Mouse (Mus musculus) MEL (cell line): Measurements from ENCODE around the gene Rp9. TPM values are rescaled to one million over a fixed set of nuclear protein-coding genes. Genes with fewer than 3 reads are reported as not detected.

Experiments used
- DNase-seq: peaks from one replicate; pipeline ENCODE4 v3.0.0; 2011; ENCODE audit warnings: low read depth, low spot score
- H3K27ac ChIP-seq: 2 replicates; pipeline ENCODE4 v1.5.1; 2012; ENCODE audit warnings: low read depth, mild to moderate bottlenecking, control low read depth, low read length, moderate library complexity; ENCODE audit not compliant: control insufficient read depth
- H3K27me3 ChIP-seq, 2 experiments: fragments of 150-350 bp in 1 of 2; sonication (generic) in 1 of 2; 2 replicates each; pipeline ENCODE4 v1.6.1; 2012; ENCODE audit warnings: low read length in 2 of 2, mild to moderate bottlenecking in 2 of 2, improper control_type of control experiment in 1 of 2, moderate library complexity in 1 of 2; ENCODE audit not compliant: insufficient read depth in 2 of 2, control insufficient read depth in 1 of 2
- H3K36me3 ChIP-seq, 2 experiments: 2 replicates each; pipeline ENCODE4 v1.6.1; 2012 to 2014; ENCODE audit warnings: low read length in 2 of 2, improper control_type of control experiment in 1 of 2, inconsistent platforms in 1 of 2, mild to moderate bottlenecking in 1 of 2; ENCODE audit not compliant: insufficient read depth in 2 of 2, control insufficient read depth in 1 of 2
- H3K4me1 ChIP-seq, 2 experiments: fragments of 150-350 bp in 1 of 2; sonication (generic) in 1 of 2; 2 replicates each; pipeline ENCODE4 v1.6.1; 2012; ENCODE audit warnings: low read length in 2 of 2, improper control_type of control experiment in 1 of 2, mild to moderate bottlenecking in 1 of 2; ENCODE audit not compliant: insufficient read depth in 2 of 2, control insufficient read depth in 1 of 2
- H3K4me3 ChIP-seq, 2 experiments: fragments of 150-350 bp in 1 of 2; sonication (generic) in 1 of 2; 2 replicates each; pipeline ENCODE4 v1.5.1; 2012; ENCODE audit warnings: low read depth in 2 of 2, low read length in 2 of 2, mild to moderate bottlenecking in 2 of 2, moderate library complexity in 2 of 2, control low read depth in 1 of 2, improper control_type of control experiment in 1 of 2; ENCODE audit not compliant: control insufficient read depth in 1 of 2, insufficient read depth in 1 of 2
- H3K79me2 ChIP-seq: 2 replicates; pipeline ENCODE4 v1.6.1; 2012; ENCODE audit warnings: mild to moderate bottlenecking, low read length, moderate library complexity; ENCODE audit not compliant: control insufficient read depth, poor library complexity, insufficient read depth
- H3K9ac ChIP-seq: 2 replicates; pipeline ENCODE4 v1.6.1; 2012; ENCODE audit warnings: low read depth, mild to moderate bottlenecking, control low read depth, low read length, moderate library complexity; ENCODE audit not compliant: control insufficient read depth, poor library complexity, severe bottlenecking
- H3K9me3 ChIP-seq: fragments of 150-350 bp; sonication (generic); replicated peaks from 2 replicates; pipeline ENCODE4 v1.6.1; 2012; ENCODE audit warnings: mild to moderate bottlenecking, low read length, improper control_type of control experiment, moderate library complexity; ENCODE audit not compliant: insufficient read depth
- CHD1 ChIP-seq: IDR thresholded peaks from 2 replicates; pipeline ENCODE4 v1.6.1; 2012; ENCODE audit warnings: low read depth, mild to moderate bottlenecking, inconsistent platforms, low read length, improper control_type of control experiment
- CHD2 ChIP-seq: IDR thresholded peaks from 2 replicates; pipeline ENCODE4 v1.6.1; 2011; ENCODE audit warnings: low read length, improper control_type of control experiment
- E2F4 ChIP-seq: IDR thresholded peaks from 2 replicates; pipeline ENCODE4 v1.6.1; 2011; ENCODE audit warnings: low read depth, low read length, improper control_type of control experiment, borderline replicate concordance
- ELF1 ChIP-seq: IDR thresholded peaks from 2 replicates; pipeline ENCODE4 v1.6.1; 2014; ENCODE audit warnings: low read depth, mild to moderate bottlenecking, inconsistent platforms, low read length, improper control_type of control experiment, moderate library complexity
- EP300 ChIP-seq, 2 experiments: IDR thresholded peaks; 2 replicates each; pipeline ENCODE4 v1.6.1; 2011; ENCODE audit warnings: improper control_type of control experiment in 2 of 2, low read length in 2 of 2, low read depth in 1 of 2, mild to moderate bottlenecking in 1 of 2
- ETS1 ChIP-seq: IDR thresholded peaks from 2 replicates; pipeline ENCODE4 v1.6.1; 2012; ENCODE audit warnings: low read depth, mild to moderate bottlenecking, inconsistent platforms, low read length, improper control_type of control experiment, moderate library complexity
- GATA1 ChIP-seq: IDR thresholded peaks from 2 replicates; pipeline ENCODE4 v1.6.1; 2011; ENCODE audit warnings: low read depth, low read length, improper control_type of control experiment
- JUND ChIP-seq: IDR thresholded peaks from 2 replicates; pipeline ENCODE4 v1.6.1; 2011; ENCODE audit warnings: low read depth, mild to moderate bottlenecking, improper control_type of control experiment, low read length
- MAFK ChIP-seq: IDR thresholded peaks from 2 replicates; pipeline ENCODE4 v1.6.1; 2011; ENCODE audit warnings: low read depth, mild to moderate bottlenecking, low read length, improper control_type of control experiment, borderline replicate concordance
- MAX ChIP-seq: IDR thresholded peaks from 2 replicates; pipeline ENCODE4 v1.6.1; 2011; ENCODE audit warnings: low read length, improper control_type of control experiment
- MXI1 ChIP-seq: IDR thresholded peaks from 2 replicates; pipeline ENCODE4 v1.6.1; 2011; ENCODE audit warnings: mild to moderate bottlenecking, low read depth, low read length, improper control_type of control experiment
- MYB ChIP-seq: IDR thresholded peaks from 2 replicates; pipeline ENCODE4 v1.6.1; 2011; ENCODE audit warnings: mild to moderate bottlenecking, low read depth, low read length, improper control_type of control experiment
- MYC ChIP-seq: IDR thresholded peaks from 2 replicates; pipeline ENCODE4 v1.6.1; 2011; ENCODE audit warnings: low read depth, mild to moderate bottlenecking, low read length, improper control_type of control experiment, moderate library complexity
- NELFE ChIP-seq: IDR thresholded peaks from 2 replicates; pipeline ENCODE4 v1.6.1; 2011; ENCODE audit warnings: low read depth, low read length, improper control_type of control experiment
- NRF1 ChIP-seq: IDR thresholded peaks from 2 replicates; pipeline ENCODE4 v1.6.1; 2014; ENCODE audit warnings: low read depth, mild to moderate bottlenecking, inconsistent platforms, low read length, improper control_type of control experiment, moderate library complexity; ENCODE audit not compliant: poor library complexity, insufficient read depth, severe bottlenecking
- POLR2A ChIP-seq, 2 experiments: IDR thresholded peaks; 2 replicates each; pipeline ENCODE4 v1.6.1; 2011 to 2012; ENCODE audit warnings: low read length in 2 of 2, mild to moderate bottlenecking in 2 of 2, control low read depth in 1 of 2, improper control_type of control experiment in 1 of 2, low read depth in 1 of 2, moderate library complexity in 1 of 2; ENCODE audit not compliant: control insufficient read depth in 1 of 2, insufficient read depth in 1 of 2, poor library complexity in 1 of 2
- POLR2AphosphoS2 ChIP-seq: IDR thresholded peaks from 2 replicates; pipeline ENCODE4 v1.6.1; 2011; ENCODE audit warnings: low read length, improper control_type of control experiment
- SIN3A ChIP-seq: IDR thresholded peaks from 2 replicates; pipeline ENCODE4 v1.6.1; 2012; ENCODE audit warnings: low read length, improper control_type of control experiment, inconsistent platforms
- TAL1 ChIP-seq: IDR thresholded peaks from 2 replicates; pipeline ENCODE4 v1.6.1; 2012; ENCODE audit warnings: mild to moderate bottlenecking, inconsistent platforms, low read length, moderate library complexity, mixed read lengths
- ZC3H11A ChIP-seq: IDR thresholded peaks from 2 replicates; pipeline ENCODE4 v1.6.1; 2012; ENCODE audit warnings: low read depth, mild to moderate bottlenecking, inconsistent platforms, low read length, improper control_type of control experiment
- ZMIZ1 ChIP-seq: IDR thresholded peaks from 2 replicates; pipeline ENCODE4 v1.6.1; 2012; ENCODE audit warnings: low read depth, mild to moderate bottlenecking, inconsistent platforms, low read length, improper control_type of control experiment, moderate library complexity
- ZNF384 ChIP-seq: IDR thresholded peaks from 2 replicates; pipeline ENCODE4 v1.6.1; 2012; ENCODE audit warnings: low read depth, mild to moderate bottlenecking, inconsistent platforms, low read length, improper control_type of control experiment
- polyA plus RNA-seq, 2 experiments: library from polyadenylated mRNA; stranded (reverse) in 1 of 2; unstranded in 1 of 2; fragments of >175 nt in 1 of 2; fragments of >200 nt in 1 of 2; gene quantifications; 2 replicates each; pipeline versions ENCODE4 v1.2.1 to v1.2.4; 2012; ENCODE audit warnings: low replicate concordance in 2 of 2, low read depth in 1 of 2; ENCODE audit not compliant: insufficient read length in 2 of 2, insufficient read depth in 1 of 2, missing spikeins in 1 of 2
- total RNA-seq: library from RNA; depleted of rRNA; stranded (reverse); fragments of 300-350 nt; gene quantifications from 2 replicates; pipeline ENCODE4 v1.2.3, GENCODE M21; 2012

Rp9 gene
- total and polyA plus RNA-seq, 3 experiments: 225 to 417 (median 405) TPM

DNA sequence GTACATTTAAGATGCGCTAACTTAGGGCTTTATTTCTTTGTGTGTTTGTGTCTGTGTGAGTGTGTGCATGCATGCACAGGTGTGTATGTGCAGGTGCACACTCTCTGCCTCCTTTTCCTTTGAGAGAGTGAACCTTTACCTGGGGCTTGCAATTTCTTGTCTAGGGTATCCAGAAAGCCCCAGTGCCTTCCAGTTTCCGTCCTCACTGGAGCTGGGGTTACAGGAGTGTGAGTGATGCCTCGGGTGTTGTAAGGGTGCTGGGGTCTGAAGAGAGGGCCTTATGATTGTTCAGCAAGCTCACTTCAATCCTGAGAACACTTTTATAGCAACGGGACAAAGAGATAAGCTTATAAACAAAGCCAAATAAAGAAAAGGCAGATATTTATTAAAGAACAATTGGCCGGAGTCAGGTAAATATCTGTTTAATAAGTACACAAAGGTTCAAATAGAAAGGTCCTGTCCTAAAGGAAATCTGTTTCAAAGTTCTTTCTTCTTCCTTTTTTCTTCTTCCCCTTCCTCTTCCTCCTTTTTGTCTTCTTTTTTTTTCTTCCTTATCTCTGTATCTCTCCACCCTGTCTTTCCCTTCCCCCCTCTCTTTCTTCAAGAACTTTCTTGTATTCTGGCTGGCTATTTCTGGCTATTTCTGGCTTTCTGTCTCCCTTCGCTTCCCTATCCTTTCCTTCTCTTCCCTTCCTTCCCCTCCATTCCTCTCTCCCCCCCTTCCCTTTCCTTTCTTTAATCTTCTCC, 27.7 kb upstream of the Rp9 start:
- H3K9me3 ChIP-seq: no peaks in the 10 kb centered on the region
- no peak overlapping the region for H3K9ac ChIP-seq
- peaks cover 8 to 11% of the 10 kb centered on the region in 2 experiments for H3K4me1 ChIP-seq
- no peak overlapping the region for H3K4me3 ChIP-seq
- H3K27me3 ChIP-seq: no peaks in the 10 kb centered on the region
- H3K79me2 ChIP-seq: no peaks in the 10 kb centered on the region
- H3K27ac ChIP-seq: no peak overlapping the region
- DNase-seq: peak; percentile 61
- H3K36me3 ChIP-seq: peaks cover 0 to 7% of the 10 kb centered on the region in 2 experiments; a peak in 2 of 4 replicates
- TF ChIP-seq CHD2: no peak
- TF ChIP-seq E2F4: no peak
- no peak for TF ChIP-seq MAFK
- TF ChIP-seq EP300 (IDR thresholded peaks at IDR 0.05; ENCODE audit: low read depth in 1 of 2, low read length in 2 of 2): peak; percentile 46 to 81
- TF ChIP-seq ZMIZ1: no peak
- no peak for TF ChIP-seq POLR2AphosphoS2
- no peak for TF ChIP-seq POLR2A (IDR thresholded peaks at IDR 0.05; ENCODE audit: control insufficient read depth in 1 of 2, insufficient read depth in 1 of 2, low read depth in 1 of 2, low read length in 2 of 2, poor library complexity in 1 of 2)
- TF ChIP-seq ELF1: no peak
- TF ChIP-seq JUND: no peak
- 0 out of 2 replicates have a peak, but pooled peaks have one; percentile 17 for TF ChIP-seq ETS1
- peak; percentile 98 for TF ChIP-seq ZNF384
- no peak for TF ChIP-seq MYC
- no peak for TF ChIP-seq MYB
- TF ChIP-seq CHD1: no peak
- no peak for TF ChIP-seq ZC3H11A
- TF ChIP-seq MXI1: no peak
- no peak for TF ChIP-seq MAX
- no peak for TF ChIP-seq NELFE
- no peak for TF ChIP-seq TAL1
- peak; percentile 93 for TF ChIP-seq GATA1
- no peak for TF ChIP-seq NRF1
- no peak for TF ChIP-seq SIN3A
- TF ChIP-seq, all 39 proteins: peak for 4
